Mouse (Mus musculus) midbrain, embryonic 15.5 days (tissue): ENCODE measurements around the gene Agap1. TPM values are rescaled to one million over a fixed set of nuclear protein-coding genes. Genes with fewer than 3 reads are reported as not detected.

Experiments used
- ATAC-seq: fragments of 200-750 bp; cut with Nextera tagmentation; replicated peaks from 2 replicates; pipeline ENCODE4 v1.8.0; 2017; ENCODE audit warnings: moderate TSS enrichment
- H3K27ac ChIP-seq: fragments of 300-500 bp; sonication (generic); 2 replicates; pipeline ENCODE4 v1.5.1; 2015; ENCODE audit warnings: mild to moderate bottlenecking, inconsistent platforms
- H3K27me3 ChIP-seq: fragments of 300-500 bp; sonication (generic); replicated peaks from 2 replicates; pipeline ENCODE4 v1.6.1; 2015; ENCODE audit warnings: inconsistent platforms
- H3K36me3 ChIP-seq: fragments of 300-500 bp; sonication (generic); replicated peaks from 2 replicates; pipeline ENCODE4 v1.6.1; 2015; ENCODE audit warnings: inconsistent platforms
- H3K4me1 ChIP-seq: fragments of 300-500 bp; sonication (generic); 2 replicates; pipeline ENCODE4 v1.6.1; 2015; ENCODE audit warnings: inconsistent platforms
- H3K4me2 ChIP-seq: fragments of 300-500 bp; sonication (generic); 2 replicates; pipeline ENCODE4 v1.6.1; 2015; ENCODE audit warnings: inconsistent platforms, mild to moderate bottlenecking, moderate library complexity
- H3K4me3 ChIP-seq: fragments of 300-500 bp; sonication (generic); 2 replicates; pipeline ENCODE4 v1.5.1; 2015; ENCODE audit warnings: mild to moderate bottlenecking, inconsistent platforms
- H3K9ac ChIP-seq: fragments of 300-500 bp; sonication (generic); 2 replicates; pipeline ENCODE4 v1.6.1; 2015; ENCODE audit warnings: mild to moderate bottlenecking, inconsistent platforms
- H3K9me3 ChIP-seq: fragments of 300-500 bp; sonication (generic); 2 replicates; pipeline ENCODE4 v1.6.1; 2016; ENCODE audit warnings: inconsistent platforms
- WGBS: fragments of 180-500 bp; shearing (Covaris S2); methylation state at CpG from one replicate; pipeline ENCODE4 v1.1.7; 2015; ENCODE audit warnings: mixed read lengths; 5-methylcytosine and 5-hydroxymethylcytosine counted together
- polyA plus RNA-seq: library from polyadenylated mRNA; unstranded; fragments of >200 nt; fragmentation: Nextera tagmentation; extraction: Ambion mirVana; gene quantifications from 2 replicates; pipeline ENCODE4 v1.2.1, GENCODE M21; 2015

Agap1 gene
- polyA plus RNA-seq, 1 experiment from 2014 or later, result 63.6 TPM

GRCm38 (mm10) chr1:89517817-89518216, 63.2 kb downstream of the Agap1 start:
- no peaks in the 10 kb centered on the region for H3K27me3 ChIP-seq
- H3K4me2 ChIP-seq, result no peak overlapping the region
- H3K27ac ChIP-seq, result no peak overlapping the region
- H3K9ac ChIP-seq, result no peak overlapping the region
- 16% methylated on average over 5 of the region's 5 CpGs for WGBS
- ATAC-seq, result no peak
- no peaks in the 10 kb centered on the region for H3K36me3 ChIP-seq
- H3K4me3 ChIP-seq, result no peak overlapping the region
- H3K9me3 ChIP-seq, result no peaks in the 10 kb centered on the region
- peaks cover 26% of the 10 kb centered on the region for H3K4me1 ChIP-seq

DNA sequence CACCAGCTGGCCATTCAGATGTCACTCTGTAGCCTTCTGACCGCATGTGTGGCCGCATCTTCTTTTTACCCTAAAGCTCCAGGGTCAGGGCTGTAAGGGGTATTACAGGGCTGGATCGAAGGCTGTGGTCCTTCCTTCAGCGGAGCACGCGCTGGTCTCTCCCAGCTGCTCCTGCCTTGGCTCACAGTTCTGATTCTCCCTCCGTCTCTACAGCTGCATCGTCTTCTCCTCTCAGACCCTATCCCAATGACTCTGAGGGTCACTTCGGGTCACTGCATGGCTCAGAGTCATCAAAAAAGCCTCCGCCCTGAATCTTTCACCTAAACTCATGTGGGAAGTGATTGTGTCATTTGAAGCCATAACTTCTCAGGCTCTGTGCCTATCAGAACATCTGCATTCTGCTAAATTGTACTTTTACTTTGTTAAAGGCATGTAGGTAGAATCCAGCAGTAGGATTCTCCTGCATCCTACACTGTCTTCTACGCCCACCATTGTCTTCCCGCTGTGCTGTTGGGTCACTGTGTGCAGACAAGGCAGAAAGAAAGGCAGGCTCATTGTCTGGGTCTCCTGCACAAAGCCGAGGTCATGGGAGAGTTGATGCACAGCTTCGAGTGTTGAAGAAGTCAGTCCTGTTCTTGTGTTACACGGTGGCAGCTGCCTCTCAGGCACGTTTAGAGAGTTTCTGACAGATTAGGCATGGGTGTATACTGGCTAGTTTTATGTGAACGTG, 65.5 kb downstream of the Agap1 start:
- Histone ChIP-seq H3K27me3 (no peaks in the 10 kb centered on the region), H3K9me3 (no peaks in the 10 kb centered on the region), H3K4me2 (no peak overlapping the region), H3K4me3 (no peak overlapping the region), H3K27ac (no peak overlapping the region), H3K9ac (no peak overlapping the region), H3K4me1 (peaks cover 37% of the 10 kb centered on the region), H3K36me3 (no peaks in the 10 kb centered on the region)
- WGBS, result 32% methylated on average over 17 of the region's 17 CpGs
- ATAC-seq, result no peak

GRCm38 (mm10) chr1:89521406-89521805, 66.8 kb downstream of the Agap1 start:
- Histone ChIP-seq H3K9ac (no peak overlapping the region), H3K36me3 (no peaks in the 10 kb centered on the region), H3K27ac (no peak overlapping the region), H3K27me3 (no peaks in the 10 kb centered on the region), H3K4me1 (peaks cover 46% of the 10 kb centered on the region), H3K4me2 (no peak overlapping the region), H3K4me3 (no peak overlapping the region), H3K9me3 (no peaks in the 10 kb centered on the region)
- 60% methylated on average over 11 of the region's 11 CpGs for WGBS
- no peak for ATAC-seq

DNA sequence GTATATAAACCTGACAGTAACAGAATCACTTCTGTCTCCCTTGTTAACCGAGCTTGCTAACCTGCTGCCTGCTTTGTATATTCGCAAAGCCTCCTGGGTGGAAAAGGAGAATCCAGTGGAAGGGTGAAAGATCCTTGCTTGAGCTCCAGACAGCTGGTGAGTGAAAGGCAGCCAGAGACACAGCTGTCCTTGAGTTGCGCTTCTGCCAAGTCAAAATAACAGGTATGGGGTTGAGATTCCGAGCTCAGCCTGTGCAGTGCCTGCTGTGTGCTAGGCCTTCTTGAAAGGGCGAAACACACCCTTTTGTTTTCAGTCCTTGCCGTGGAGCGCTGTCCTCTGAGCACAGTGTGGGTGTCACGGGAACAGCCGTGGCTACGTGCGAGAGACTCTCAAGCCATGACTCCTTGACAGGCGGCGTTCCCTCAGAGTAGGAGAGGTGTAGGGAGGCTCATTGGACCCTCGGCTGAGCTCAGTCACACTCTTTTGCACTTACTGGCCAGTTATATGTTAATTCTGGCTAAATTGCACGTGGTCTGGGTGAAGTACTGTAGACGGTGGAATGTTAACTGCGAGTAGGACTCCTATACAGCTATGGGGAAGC, 67.4 kb downstream of the Agap1 start:
- no peak overlapping the region for H3K27ac ChIP-seq
- peaks cover 45% of the 10 kb centered on the region for H3K4me1 ChIP-seq
- no peak for ATAC-seq
- no peak overlapping the region for H3K4me3 ChIP-seq
- no peak overlapping the region for H3K4me2 ChIP-seq
- WGBS, result 38% methylated on average over 17 of the region's 17 CpGs
- no peaks in the 10 kb centered on the region for H3K36me3 ChIP-seq
- no peak overlapping the region for H3K9ac ChIP-seq
- H3K27me3 ChIP-seq, result no peaks in the 10 kb centered on the region
- H3K9me3 ChIP-seq, result no peaks in the 10 kb centered on the region

DNA sequence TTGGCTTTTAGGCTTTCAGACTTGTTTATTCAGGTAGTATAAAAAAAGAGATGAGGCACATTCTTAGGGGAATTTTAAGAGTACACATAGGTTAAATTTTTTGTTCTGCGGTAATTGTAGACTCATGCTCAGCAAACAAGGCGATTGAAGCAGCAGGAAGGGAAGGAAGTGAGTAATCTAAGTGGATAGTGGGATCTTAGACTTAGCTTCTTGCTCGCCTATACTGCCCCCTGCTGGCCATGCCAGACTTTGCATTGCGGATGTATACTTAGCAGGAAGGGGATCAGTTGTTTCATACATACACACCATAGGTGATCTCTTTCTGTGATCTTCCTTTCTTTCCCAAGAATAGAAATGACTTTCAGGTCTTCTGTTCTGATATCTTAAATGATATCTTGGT, 69.8 kb downstream of the Agap1 start:
- H3K4me1 ChIP-seq, result peaks cover 35% of the 10 kb centered on the region

DNA sequence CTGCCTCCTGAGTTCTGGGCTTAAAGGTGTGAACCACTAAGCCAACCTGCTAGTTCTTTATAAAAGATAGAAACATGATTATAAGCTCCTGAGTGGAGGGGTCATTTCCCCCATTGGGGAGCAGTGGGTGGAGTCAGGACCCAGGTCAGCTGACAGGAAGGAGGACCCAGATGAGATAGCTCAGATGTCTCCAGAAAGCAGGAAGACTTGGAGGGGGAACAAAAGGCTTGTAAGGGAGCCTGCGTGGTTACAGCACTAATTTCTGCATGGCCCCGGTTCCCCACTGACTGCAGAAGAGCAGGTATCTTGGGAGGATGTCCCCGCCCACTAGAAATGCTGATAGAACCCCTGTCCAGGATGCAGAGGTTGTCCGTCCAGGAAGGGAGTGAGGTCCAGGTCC, 70.4 kb downstream of the Agap1 start:
- Histone ChIP-seq H3K9me3 (no peaks in the 10 kb centered on the region), H3K4me1 (peaks cover 35% of the 10 kb centered on the region), H3K9ac (no peak overlapping the region), H3K4me3 (no peak overlapping the region), H3K27ac (no peak overlapping the region), H3K36me3 (no peaks in the 10 kb centered on the region), H3K27me3 (no peaks in the 10 kb centered on the region), H3K4me2 (no peak overlapping the region)
- ATAC-seq, result no peak
- 79% methylated on average over 4 of the region's 4 CpGs for WGBS

More for the DNA sequence above, 69.8 kb downstream of the Agap1 start:
- ATAC-seq, result no peak; the same call in 1 of the 2 replicates
- H3K36me3 ChIP-seq, result no peaks in the 10 kb centered on the region
- H3K27ac ChIP-seq, result no peak overlapping the region
- no peaks in the 10 kb centered on the region for H3K27me3 ChIP-seq
- H3K9ac ChIP-seq, result no peak overlapping the region
- 6% methylated on average over 4 of the region's 4 CpGs for WGBS
- no peaks in the 10 kb centered on the region for H3K9me3 ChIP-seq
- no peak overlapping the region for H3K4me3 ChIP-seq
- no peak overlapping the region for H3K4me2 ChIP-seq

DNA sequence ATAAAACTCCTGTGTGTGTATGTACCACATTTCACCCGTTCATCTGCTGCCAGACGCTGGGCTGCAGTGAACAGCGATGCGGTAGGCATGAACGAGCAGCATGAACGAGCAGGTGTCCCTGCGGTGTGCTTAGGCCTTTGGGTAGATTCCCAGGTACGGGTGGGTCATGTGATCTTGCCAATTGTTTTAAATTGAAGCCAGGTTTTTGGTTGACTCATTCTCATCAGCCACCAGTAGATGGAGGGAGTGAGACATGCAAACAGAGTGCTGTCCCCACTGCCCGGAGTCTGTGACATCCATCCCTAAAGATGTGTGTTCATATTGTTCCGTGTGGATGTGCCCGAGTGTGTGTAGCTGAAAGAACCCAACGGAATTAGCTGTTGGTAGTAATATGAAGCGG, 71.2 kb downstream of the Agap1 start:
- peak; percentile 46; the same call in 1 of the 2 replicates for ATAC-seq
- Histone ChIP-seq H3K27me3 (no peaks in the 10 kb centered on the region), H3K4me1 (peaks cover 35% of the 10 kb centered on the region), H3K4me2 (no peak overlapping the region), H3K36me3 (no peaks in the 10 kb centered on the region), H3K27ac (no peak overlapping the region), H3K9me3 (no peaks in the 10 kb centered on the region), H3K4me3 (no peak overlapping the region), H3K9ac (no peak overlapping the region)
- WGBS, result 28% methylated on average over 13 of the region's 13 CpGs

DNA sequence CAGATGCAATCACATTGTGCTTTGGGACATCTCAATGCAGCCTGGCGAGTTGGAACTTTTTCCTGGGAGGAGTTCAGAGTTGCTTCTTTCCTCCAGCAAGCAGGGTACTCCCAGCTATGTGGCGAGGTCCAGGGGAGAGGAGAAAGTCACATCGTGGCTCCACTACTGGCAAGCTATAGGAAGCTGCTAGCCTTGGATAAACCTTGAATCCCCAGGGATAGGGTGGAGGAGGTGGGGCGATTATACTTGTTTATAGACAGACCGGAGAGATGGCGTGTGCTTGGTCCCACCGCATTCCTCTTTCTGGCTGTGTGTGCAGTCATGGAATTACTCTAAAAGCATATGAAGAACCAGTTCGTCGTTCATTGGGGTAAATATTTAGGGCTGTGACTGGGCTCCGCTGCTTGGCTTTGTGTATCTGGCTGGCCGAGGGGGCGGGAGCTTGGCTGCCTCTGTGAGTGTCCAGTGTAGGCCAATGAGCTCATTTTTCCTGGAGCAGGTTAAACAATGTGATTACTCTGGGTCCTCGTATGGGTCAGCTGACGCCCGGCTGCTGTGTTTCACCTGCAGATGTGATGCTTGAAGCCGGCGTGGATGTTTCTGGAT, 74.2 kb downstream of the Agap1 start:
- Histone ChIP-seq H3K4me1 (peaks cover 11% of the 10 kb centered on the region), H3K4me3 (no peak overlapping the region), H3K36me3 (no peaks in the 10 kb centered on the region), H3K9me3 (no peaks in the 10 kb centered on the region), H3K27me3 (no peaks in the 10 kb centered on the region), H3K9ac (no peak overlapping the region), H3K4me2 (no peak overlapping the region), H3K27ac (no peak overlapping the region)
- no peak for ATAC-seq
- 75% methylated on average over 17 of the region's 17 CpGs for WGBS

DNA sequence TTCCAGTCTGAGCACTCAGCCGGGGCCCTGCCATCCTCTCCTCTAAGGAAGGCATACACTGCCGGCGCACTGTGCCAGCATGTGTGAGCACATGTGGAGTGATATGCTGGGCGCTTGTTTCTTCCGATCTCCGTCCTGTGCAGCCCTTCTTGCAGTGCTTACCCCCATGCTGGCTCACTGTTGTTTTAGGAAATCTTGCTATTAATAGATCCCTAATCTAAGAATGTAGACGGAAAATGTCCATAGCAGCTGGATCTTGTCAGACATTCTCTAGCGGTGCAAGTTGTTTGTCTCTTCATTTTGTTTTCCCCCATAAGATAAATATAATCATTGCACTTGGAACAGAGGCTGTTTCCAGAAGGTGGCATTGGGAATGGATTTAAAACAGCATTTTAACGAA, 79.1 kb downstream of the Agap1 start:
- 77% methylated on average over 9 of the region's 9 CpGs for WGBS
- ATAC-seq, result no peak

DNA sequence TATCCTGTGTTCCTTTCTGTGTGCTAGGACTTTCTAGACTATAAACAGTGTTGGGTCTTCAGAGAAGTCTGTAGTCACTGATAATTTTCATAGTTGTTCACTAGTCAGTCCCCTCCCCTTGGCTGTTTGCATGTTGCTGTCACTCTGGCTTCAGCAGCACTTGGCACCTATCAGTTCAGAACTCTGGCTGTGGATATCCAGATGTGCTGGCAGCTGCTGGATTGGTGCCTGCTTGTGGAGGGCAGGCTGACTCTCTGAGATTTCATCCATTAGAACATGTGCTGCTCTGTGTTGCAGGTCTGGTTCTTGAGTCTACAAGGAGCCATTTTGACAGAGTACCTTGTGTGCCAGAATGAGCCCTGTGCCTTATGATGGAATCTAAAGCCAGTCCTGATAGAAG, 80.6 kb downstream of the Agap1 start:
- Histone ChIP-seq H3K4me3 (no peak overlapping the region), H3K36me3 (no peaks in the 10 kb centered on the region), H3K4me1 (peaks cover 10% of the 10 kb centered on the region), H3K9me3 (no peaks in the 10 kb centered on the region), H3K27me3 (no peaks in the 10 kb centered on the region), H3K4me2 (no peak overlapping the region), H3K9ac (no peak overlapping the region), H3K27ac (no peak overlapping the region)
- ATAC-seq, result no peak

More for the DNA sequence above, 79.1 kb downstream of the Agap1 start:
- Histone ChIP-seq H3K9me3 (no peaks in the 10 kb centered on the region), H3K36me3 (no peaks in the 10 kb centered on the region), H3K4me1 (0 out of 2 replicates have a peak, but pooled peaks cover 5% of the 10 kb centered on the region), H3K9ac (no peak overlapping the region), H3K4me2 (no peak overlapping the region), H3K27me3 (no peaks in the 10 kb centered on the region), H3K27ac (no peak overlapping the region), H3K4me3 (no peak overlapping the region)

DNA sequence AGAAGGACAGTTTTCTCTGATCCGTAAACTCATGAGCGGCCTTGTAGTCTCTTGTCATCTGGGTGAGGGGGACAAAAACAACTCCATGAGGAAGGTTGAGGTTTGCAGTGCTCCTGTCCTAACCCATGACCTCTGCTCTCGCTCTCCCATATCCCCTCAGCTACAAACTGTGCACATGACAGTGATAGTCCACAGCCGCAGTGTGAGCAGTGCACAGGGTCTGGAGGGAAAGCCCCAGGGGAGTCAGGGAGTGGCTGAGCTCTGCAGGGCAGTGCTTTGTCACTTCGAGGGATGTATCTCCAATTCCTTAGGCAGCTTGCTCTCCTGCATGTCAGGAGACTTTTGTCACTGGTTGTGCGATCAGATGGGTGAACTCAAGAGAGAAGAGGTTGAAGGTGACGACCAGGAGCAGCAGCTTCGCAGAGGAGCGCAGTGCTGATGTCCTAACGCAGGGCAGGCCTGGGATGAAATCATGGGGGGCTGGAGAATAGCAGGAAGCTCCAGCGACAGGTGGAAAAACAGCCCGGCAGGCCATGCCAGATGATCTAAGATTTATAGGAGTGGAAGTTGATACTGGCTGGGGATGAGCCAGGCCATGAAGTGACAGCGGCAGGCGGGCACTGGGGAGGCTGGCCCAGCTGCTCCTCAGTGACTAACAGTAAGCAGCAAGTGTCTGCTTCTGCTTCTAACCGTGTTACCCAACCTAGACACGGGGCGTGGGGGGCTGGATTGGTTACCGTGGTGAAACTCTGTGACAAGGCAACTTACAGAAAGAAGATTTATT, 83.7 kb downstream of the Agap1 start:
- Histone ChIP-seq H3K27me3 (no peaks in the 10 kb centered on the region), H3K27ac (no peak overlapping the region), H3K36me3 (no peaks in the 10 kb centered on the region), H3K4me1 (peaks cover 39% of the 10 kb centered on the region), H3K9ac (no peak overlapping the region), H3K4me2 (no peak overlapping the region), H3K4me3 (no peak overlapping the region), H3K9me3 (no peaks in the 10 kb centered on the region)
- 82% methylated on average over 18 of the region's 18 CpGs for WGBS
- no peak for ATAC-seq

- H3K27me3 ChIP-seq, result no peaks in the 10 kb centered on the region
- peaks cover 39% of the 10 kb centered on the region for H3K4me1 ChIP-seq
- H3K27ac ChIP-seq, result no peak overlapping the region
- 88% methylated on average over 13 of the region's 13 CpGs for WGBS
- no peak overlapping the region for H3K4me3 ChIP-seq
- no peak overlapping the region for H3K4me2 ChIP-seq
- H3K36me3 ChIP-seq, result no peaks in the 10 kb centered on the region
- no peaks in the 10 kb centered on the region for H3K9me3 ChIP-seq
- no peak overlapping the region for H3K9ac ChIP-seq
- ATAC-seq, result no peak
These were observed 84.5 kb downstream of the Agap1 start for GRCm38 (mm10) chr1:89539127-89539526.
